Mouse (Mus musculus): ENCODE measurements around the gene Ralgapa1. TPM values are rescaled to one million over a fixed set of nuclear protein-coding genes. Genes with fewer than 3 reads are reported as not detected.

Gene Ralgapa1
- polyA plus RNA-seq, 1 experiment, result 11.9 TPM

GRCm38 (mm10) chr12:55573794-55574193, 247.2 kb downstream of the Ralgapa1 start:
- Histone ChIP-seq H3K4me3 (ENCODE audit: extremely low read depth, insufficient read depth, insufficient read length) (no peak overlapping the region), H3K36me3 (ENCODE audit: control insufficient read depth, insufficient read depth, low read length) (no peaks in the 10 kb centered on the region), H3K27ac (ENCODE audit: insufficient read depth, low read length) (no peak overlapping the region), H3K4me1 (ENCODE audit: control insufficient read depth, insufficient read depth, insufficient read length) (no peaks in the 10 kb centered on the region), H3K27me3 (ENCODE audit: control insufficient read depth, insufficient read depth, low read length) (no peaks in the 10 kb centered on the region; the same call in 1 of the 2 replicates)
- no peak for DNase-seq (ENCODE audit: low read depth in 1 of 2, low spot score in 2 of 2)
- TF ChIP-seq POLR2A (IDR thresholded peaks at IDR 0.05; ENCODE audit: low read depth, low read length) (no peak), CTCF (IDR thresholded peaks at IDR 0.05; ENCODE audit: extremely low read depth, insufficient read depth, insufficient read length, insufficient replicate concordance) (no peak)
- 33% methylated on average over 6 of the region's 6 CpGs for WGBS

- no peaks in the 10 kb centered on the region for H3K36me3 ChIP-seq (ENCODE audit: control insufficient read depth, insufficient read depth, low read length)
- no peaks in the 10 kb centered on the region; the same call in 1 of the 2 replicates for H3K27me3 ChIP-seq (ENCODE audit: control insufficient read depth, insufficient read depth, low read length)
- DNase-seq (ENCODE audit: low read depth in 1 of 2, low spot score in 2 of 2), result no peak
- TF ChIP-seq CTCF (IDR thresholded peaks at IDR 0.05; ENCODE audit: extremely low read depth, insufficient read depth, insufficient read length, insufficient replicate concordance) (no peak), POLR2A (IDR thresholded peaks at IDR 0.05; ENCODE audit: low read depth, low read length) (no peak)
- H3K4me3 ChIP-seq (ENCODE audit: extremely low read depth, insufficient read depth, insufficient read length), result no peak overlapping the region
- no peaks in the 10 kb centered on the region for H3K4me1 ChIP-seq (ENCODE audit: control insufficient read depth, insufficient read depth, insufficient read length)
- no peak overlapping the region for H3K27ac ChIP-seq (ENCODE audit: insufficient read depth, low read length)
Measured at GRCm38 (mm10) chr12:55573089-55573488, 247.9 kb downstream of the Ralgapa1 start.

- no peaks in the 10 kb centered on the region for H3K4me1 ChIP-seq (ENCODE audit: control insufficient read depth, insufficient read depth, insufficient read length)
- H3K27me3 ChIP-seq (ENCODE audit: control insufficient read depth, insufficient read depth, low read length), result no peaks in the 10 kb centered on the region; the same call in 1 of the 2 replicates
- DNase-seq (ENCODE audit: low read depth in 1 of 2, low spot score in 2 of 2), result no peak
- no peak overlapping the region for H3K27ac ChIP-seq (ENCODE audit: insufficient read depth, low read length)
- 89% methylated on average over 10 of the region's 10 CpGs for WGBS
- no peak for TF ChIP-seq CTCF (IDR thresholded peaks at IDR 0.05; ENCODE audit: extremely low read depth, insufficient read depth, insufficient read length, insufficient replicate concordance)
- TF ChIP-seq POLR2A (IDR thresholded peaks at IDR 0.05; ENCODE audit: low read depth, low read length), result no peak
- no peak overlapping the region for H3K4me3 ChIP-seq (ENCODE audit: extremely low read depth, insufficient read depth, insufficient read length)
- no peaks in the 10 kb centered on the region for H3K36me3 ChIP-seq (ENCODE audit: control insufficient read depth, insufficient read depth, low read length)
Measured at GRCm38 (mm10) chr12:55571661-55572060, 249.3 kb downstream of the Ralgapa1 start.

- no peak overlapping the region for H3K27ac ChIP-seq (ENCODE audit: insufficient read depth, low read length)
Measured at GRCm38 (mm10) chr12:55571181-55571580, 249.8 kb downstream of the Ralgapa1 start.

GRCm38 (mm10) chr12:55570646-55571045, 250.3 kb downstream of the Ralgapa1 start:
- Histone ChIP-seq H3K4me3 (ENCODE audit: extremely low read depth, insufficient read depth, insufficient read length) (no peak overlapping the region), H3K27ac (ENCODE audit: insufficient read depth, low read length) (no peak overlapping the region), H3K36me3 (ENCODE audit: control insufficient read depth, insufficient read depth, low read length) (no peaks in the 10 kb centered on the region), H3K4me1 (ENCODE audit: control insufficient read depth, insufficient read depth, insufficient read length) (no peaks in the 10 kb centered on the region), H3K27me3 (ENCODE audit: control insufficient read depth, insufficient read depth, low read length) (no peaks in the 10 kb centered on the region)
- TF ChIP-seq POLR2A (IDR thresholded peaks at IDR 0.05; ENCODE audit: low read depth, low read length) (no peak), CTCF (IDR thresholded peaks at IDR 0.05; ENCODE audit: extremely low read depth, insufficient read depth, insufficient read length, insufficient replicate concordance) (no peak)
- 91% methylated on average over 9 of the region's 9 CpGs for WGBS
- no peak for DNase-seq (ENCODE audit: low read depth in 1 of 2, low spot score in 2 of 2)

More at GRCm38 (mm10) chr12:55571181-55571580, 249.8 kb downstream of the Ralgapa1 start:
- Histone ChIP-seq H3K4me3 (ENCODE audit: extremely low read depth, insufficient read depth, insufficient read length) (no peak overlapping the region), H3K27me3 (ENCODE audit: control insufficient read depth, insufficient read depth, low read length) (no peaks in the 10 kb centered on the region; the same call in 1 of the 2 replicates), H3K4me1 (ENCODE audit: control insufficient read depth, insufficient read depth, insufficient read length) (no peaks in the 10 kb centered on the region), H3K36me3 (ENCODE audit: control insufficient read depth, insufficient read depth, low read length) (no peaks in the 10 kb centered on the region)
- DNase-seq (ENCODE audit: low read depth in 1 of 2, low spot score in 2 of 2), result no peak
- no peak for TF ChIP-seq POLR2A (IDR thresholded peaks at IDR 0.05; ENCODE audit: low read depth, low read length)
- no peak for TF ChIP-seq CTCF (IDR thresholded peaks at IDR 0.05; ENCODE audit: extremely low read depth, insufficient read depth, insufficient read length, insufficient replicate concordance)
- 88% methylated on average over 11 of the region's 11 CpGs for WGBS

- Histone ChIP-seq H3K36me3 (ENCODE audit: control insufficient read depth, insufficient read depth, low read length) (no peaks in the 10 kb centered on the region), H3K4me1 (ENCODE audit: control insufficient read depth, insufficient read depth, insufficient read length) (no peaks in the 10 kb centered on the region), H3K27me3 (ENCODE audit: control insufficient read depth, insufficient read depth, low read length) (no peaks in the 10 kb centered on the region), H3K27ac (ENCODE audit: insufficient read depth, low read length) (no peak overlapping the region), H3K4me3 (ENCODE audit: extremely low read depth, insufficient read depth, insufficient read length) (no peak overlapping the region)
- no peak for TF ChIP-seq CTCF (IDR thresholded peaks at IDR 0.05; ENCODE audit: extremely low read depth, insufficient read depth, insufficient read length, insufficient replicate concordance)
- no peak for TF ChIP-seq POLR2A (IDR thresholded peaks at IDR 0.05; ENCODE audit: low read depth, low read length)
- DNase-seq (ENCODE audit: low read depth in 1 of 2, low spot score in 2 of 2), result no peak
- 9% methylated on average over 6 of the region's 6 CpGs for WGBS
Measured at GRCm38 (mm10) chr12:55569676-55570075, 251.3 kb downstream of the Ralgapa1 start.

GRCm38 (mm10) chr12:55568466-55568865, 252.5 kb downstream of the Ralgapa1 start:
- Histone ChIP-seq H3K27me3 (ENCODE audit: control insufficient read depth, insufficient read depth, low read length) (no peaks in the 10 kb centered on the region), H3K4me3 (ENCODE audit: extremely low read depth, insufficient read depth, insufficient read length) (no peak overlapping the region), H3K4me1 (ENCODE audit: control insufficient read depth, insufficient read depth, insufficient read length) (no peaks in the 10 kb centered on the region), H3K27ac (ENCODE audit: insufficient read depth, low read length) (no peak overlapping the region), H3K36me3 (ENCODE audit: control insufficient read depth, insufficient read depth, low read length) (no peaks in the 10 kb centered on the region)
- 86% methylated on average over 3 of the region's 3 CpGs for WGBS
- no peak for DNase-seq (ENCODE audit: low read depth in 1 of 2, low spot score in 2 of 2)
- TF ChIP-seq CTCF (IDR thresholded peaks at IDR 0.05; ENCODE audit: extremely low read depth, insufficient read depth, insufficient read length, insufficient replicate concordance) (no peak), POLR2A (IDR thresholded peaks at IDR 0.05; ENCODE audit: low read depth, low read length) (no peak)

Measured in spleen, adult 2 months (tissue).